Mouse (Mus musculus) cortical plate, adult 2 months (tissue): Measurements from ENCODE around the gene Plk2.

Experiments
- CTCF ChIP-seq: fragments of 200-500 bp; IDR thresholded peaks from 2 replicates; pipeline ENCODE4 v1.5.1; 2011; ENCODE audit warnings: mild to moderate bottlenecking, control low read depth, low read length; ENCODE audit not compliant: insufficient read depth; ENCODE audit errors: extremely low read depth
- POLR2A ChIP-seq: fragments of 200-500 bp; IDR thresholded peaks from 2 replicates; pipeline ENCODE4 v1.6.1; 2011; ENCODE audit warnings: mild to moderate bottlenecking, low read length, control low read depth; ENCODE audit not compliant: insufficient read depth; ENCODE audit errors: extremely low read depth

GRCm38 (mm10) chr13:110432062-110432566, 37.3 kb downstream of the Plk2 start:
- TF ChIP-seq POLR2A (no peak), CTCF (no peak)
